Mouse (Mus musculus) small intestine, adult 2 months (tissue): ENCODE results near the gene Smndc1.

Source experiments
- CTCF ChIP-seq: fragments of 200-500 bp; IDR thresholded peaks from 2 replicates; pipeline ENCODE4 v1.5.1; 2012; ENCODE audit warnings: low read depth, mild to moderate bottlenecking, control low read depth, inconsistent platforms, low read length, moderate library complexity, mixed read lengths; ENCODE audit not compliant: insufficient replicate concordance, insufficient read length; ENCODE audit errors: extremely low read depth
- POLR2A ChIP-seq: fragments of 200-500 bp; IDR thresholded peaks from 2 replicates; pipeline ENCODE4 v1.6.1; 2012; ENCODE audit warnings: low read depth, mild to moderate bottlenecking, control low read depth, inconsistent platforms, low read length, moderate library complexity

DNA sequence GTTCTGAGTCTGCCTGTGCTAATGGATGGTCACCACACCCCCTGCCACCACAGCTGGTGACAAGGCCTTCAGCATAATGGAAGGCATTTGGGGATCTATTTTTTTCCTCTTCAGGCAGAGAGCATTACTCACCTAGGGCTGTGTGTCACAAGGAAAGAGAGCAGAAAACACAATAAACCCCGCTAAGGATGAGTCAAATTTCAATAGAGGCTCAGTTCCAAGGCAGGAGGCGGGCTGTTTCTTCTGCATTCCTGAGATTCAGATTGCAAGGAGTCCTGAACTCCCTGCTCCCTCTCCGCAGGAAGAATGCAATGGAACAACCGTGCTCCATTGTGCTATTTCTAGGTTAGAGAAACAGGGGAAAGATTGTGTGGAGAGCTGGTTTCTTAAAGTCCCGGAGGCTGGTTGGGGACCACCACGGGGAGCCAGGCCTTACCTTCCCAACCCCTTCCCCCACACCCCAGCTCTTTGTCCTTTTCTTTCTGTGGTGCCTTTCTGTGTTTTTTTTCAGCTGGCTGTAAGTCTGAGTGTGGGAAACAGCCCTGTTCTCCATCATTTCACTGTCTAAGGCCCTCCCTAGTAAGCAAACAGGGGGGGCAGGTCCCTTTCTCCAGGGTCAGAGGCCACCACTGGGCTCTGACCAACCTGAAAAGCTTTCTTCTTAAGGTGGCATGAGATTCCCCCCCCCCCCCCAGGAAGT, 21.9 kb upstream of the Smndc1 start:
- TF ChIP-seq CTCF, result no peak
- TF ChIP-seq POLR2A, result no peak
